Mouse (Mus musculus) B cell, adult 62 days (primary cell): ENCODE measurements around the gene Dcun1d5. TPM values are rescaled to one million over a fixed set of nuclear protein-coding genes. Genes with fewer than 3 reads are reported as not detected.

Experiments
- total RNA-seq: library from RNA; stranded (reverse); gene quantifications from 4 replicates; pipeline ENCODE4 v1.2.4, GENCODE M21; 2023

The Dcun1d5 gene
- total RNA-seq = 73.1 to 87.4 TPM (median 77.5 TPM) in 4 replicates

GRCm38 (mm10) chr9:7184172-7184896 lies at the start of gene Dcun1d5, which contains the start of gene Dync2h1:
Gene Dcun1d5 (plus strand): TSS chr9:7184520.
Gene Dync2h1 (minus strand): TSS chr9:7184446.

Other genes starting within 250 kb of the Dcun1d5 start
- gene Dync2h1, start 74 bp upstream of the Dcun1d5 start, total RNA-seq = 7.2 to 10.2 TPM (median 7.5 TPM) in 4 replicates
- not detected in 4 replicates for gene Mmp13, start 88.0 kb downstream of the Dcun1d5 start, total RNA-seq
- gene Mmp12, start 159.9 kb downstream of the Dcun1d5 start, total RNA-seq = 0.41 to 1.5 TPM in 2 of 4 replicates, not detected in the others
- not detected in 4 replicates for gene Mmp1b, start 203.5 kb downstream of the Dcun1d5 start, total RNA-seq